Mouse (Mus musculus) heart, postnatal 0 days (tissue): ENCODE data around the gene Dennd6b. TPM values are rescaled to one million over a fixed set of nuclear protein-coding genes. Genes with fewer than 3 reads are reported as not detected.

Experiments used
- ATAC-seq: fragments of 200-750 bp; cut with Nextera tagmentation; 2 replicates; pipeline ENCODE4 v1.8.0; 2017; ENCODE audit warnings: low read depth, moderate number of reproducible peaks, moderate library complexity; ENCODE audit not compliant: insufficient read depth
- DNase-seq: peaks from one replicate; pipeline ENCODE4 v3.0.0-alpha.2; 2016; ENCODE audit warnings: low spot score
- H3K27ac ChIP-seq: fragments of 300-500 bp; sonication (generic); 2 replicates; pipeline ENCODE4 v1.5.1; 2014; ENCODE audit warnings: low read depth, mild to moderate bottlenecking
- H3K27me3 ChIP-seq: fragments of 300-500 bp; sonication (generic); 2 replicates; pipeline ENCODE4 v1.6.1; 2014; ENCODE audit warnings: low read length, mixed read lengths; ENCODE audit not compliant: control insufficient read depth, insufficient read depth
- H3K36me3 ChIP-seq: fragments of 300-500 bp; sonication (generic); replicated peaks from 2 replicates; pipeline ENCODE4 v1.6.1; 2014; ENCODE audit warnings: low read length, mixed read lengths; ENCODE audit not compliant: control insufficient read depth, insufficient read depth
- H3K4me1 ChIP-seq: fragments of 300-500 bp; sonication (generic); 2 replicates; pipeline ENCODE4 v1.6.1; 2014; ENCODE audit warnings: antibody characterized with exemption; ENCODE audit not compliant: control insufficient read depth, insufficient read depth
- H3K4me2 ChIP-seq: fragments of 300-500 bp; sonication (generic); 2 replicates; pipeline ENCODE4 v1.6.1; 2014; ENCODE audit warnings: low read depth, mild to moderate bottlenecking, low read length, moderate library complexity
- H3K4me3 ChIP-seq: fragments of 300-500 bp; sonication (generic); 2 replicates; pipeline ENCODE4 v1.5.1; 2014; ENCODE audit warnings: low read depth, low read length
- H3K9ac ChIP-seq: fragments of 300-500 bp; sonication (generic); replicated peaks from 2 replicates; pipeline ENCODE4 v1.6.1; 2014; ENCODE audit warnings: low read depth, low read length, mixed read lengths
- H3K9me3 ChIP-seq: fragments of 300-500 bp; sonication (generic); replicated peaks from 2 replicates; pipeline ENCODE4 v1.6.1; 2016; ENCODE audit warnings: low read length; ENCODE audit not compliant: control insufficient read depth
- CTCF ChIP-seq: IDR thresholded peaks from 2 replicates; pipeline ENCODE4 v1.5.1; 2016; ENCODE audit warnings: antibody characterized with exemption, control low read depth, low read depth
- EP300 ChIP-seq: IDR thresholded peaks from 2 replicates; pipeline ENCODE4 v1.6.1; 2016; ENCODE audit warnings: antibody characterized with exemption, low read depth
- WGBS: fragments of 180-500 bp; shearing (Covaris S2); extraction: QIAGEN DNeasy Blood & Tissue Kit; methylation state at CpG from one replicate; pipeline ENCODE4 v1.1.7; 2014; 5-methylcytosine and 5-hydroxymethylcytosine counted together
- polyA plus RNA-seq: library from polyadenylated mRNA; unstranded; fragments of >200 nt; fragmentation: Nextera tagmentation; extraction: Ambion mirVana; gene quantifications from 2 replicates; pipeline ENCODE4 v1.2.1, GENCODE M21; 2015
- total RNA-seq: library from RNA; depleted of rRNA; stranded (reverse); fragments of >200 nt; gene quantifications from 2 replicates; pipeline ENCODE4 v1.2.3, GENCODE M21; 2014; ENCODE audit warnings: low replicate concordance

Dennd6b gene
- total and polyA plus RNA-seq, 2 experiments from 2014 or later, result 14.5 to 15.2 TPM

- Histone ChIP-seq H3K4me3 (no peak overlapping the region), H3K36me3 (no peaks in the 10 kb centered on the region), H3K27ac (no peak overlapping the region), H3K27me3 (peaks cover 33% of the 10 kb centered on the region), H3K4me1 (peaks cover 10% of the 10 kb centered on the region), H3K4me2 (no peak overlapping the region), H3K9me3 (no peaks in the 10 kb centered on the region), H3K9ac (no peak overlapping the region)
- ATAC-seq, result no peak
- DNase-seq, result no peak
- WGBS, result 38% methylated on average over 4 of the region's 4 CpGs
- TF ChIP-seq CTCF (no peak), EP300 (no peak)
Measured at GRCm38 (mm10) chr15:89141905-89142304, 54.4 kb downstream of the Dennd6b start.

- TF ChIP-seq EP300, result no peak
- TF ChIP-seq CTCF, result no peak
- H3K4me2 ChIP-seq, result no peak overlapping the region
- no peak overlapping the region for H3K27ac ChIP-seq
- no peaks in the 10 kb centered on the region for H3K36me3 ChIP-seq
- no peak overlapping the region for H3K4me3 ChIP-seq
- DNase-seq (no peak), ATAC-seq (no peak)
- peaks cover 6% of the 10 kb centered on the region; the same call in 1 of the 2 replicates for H3K4me1 ChIP-seq
- WGBS, result 39% methylated on average over 5 of the region's 5 CpGs
- H3K27me3 ChIP-seq, result peaks cover 28% of the 10 kb centered on the region
- no peaks in the 10 kb centered on the region for H3K9me3 ChIP-seq
- no peak overlapping the region for H3K9ac ChIP-seq
Measured at GRCm38 (mm10) chr15:89141443-89141842, 54.9 kb downstream of the Dennd6b start.

- Histone ChIP-seq H3K4me3 (peak within 1 kb of the TSS; percentile 68), H3K27ac (0 out of 2 replicates have a peak within 1 kb of the TSS, but pooled peaks have one; percentile 23), H3K36me3 (no peaks in the 10 kb centered on the region), H3K4me2 (peak within 1 kb of the TSS; percentile 95), H3K9ac (peak within 1 kb of the TSS; percentile 47), H3K4me1 (peaks cover 6% of the 10 kb centered on the region; the same call in 1 of the 2 replicates), H3K27me3 (peaks cover 21% of the 10 kb centered on the region), H3K9me3 (no peaks in the 10 kb centered on the region)
- peak; percentile 63 for ATAC-seq
- 3% methylated on average over 21 of the region's 21 CpGs for WGBS
- TF ChIP-seq EP300, result no peak
- TF ChIP-seq CTCF, result no peak
- DNase-seq, result no peak
Measured at GRCm38 (mm10) chr15:89140659-89141252, 55.5 kb downstream of the Dennd6b start, which contains the start of gene Mapk12. Mapk12 (minus strand) TSS chr15:89140703.

GRCm38 (mm10) chr15:89140048-89140658, 56.1 kb downstream of the Dennd6b start:
- Histone ChIP-seq H3K27me3 (peaks cover 15% of the 10 kb centered on the region), H3K9me3 (no peaks in the 10 kb centered on the region), H3K4me3 (peak overlapping the region; percentile 68), H3K9ac (peak overlapping the region; percentile 47), H3K27ac (0 out of 2 replicates have a peak overlapping the region, but pooled peaks have one; percentile 23), H3K36me3 (no peaks in the 10 kb centered on the region), H3K4me2 (peak overlapping the region; percentile 95), H3K4me1 (peaks cover 6% of the 10 kb centered on the region; the same call in 1 of the 2 replicates)
- ATAC-seq (peak; percentile 25), DNase-seq (peak; percentile 56)
- under 1% methylated on average over 53 of the region's 53 CpGs for WGBS
- TF ChIP-seq EP300 (no peak), CTCF (no peak)

- WGBS, result 90% methylated on average over 6 of the region's 6 CpGs
- Histone ChIP-seq H3K9ac (no peak overlapping the region), H3K4me1 (peaks cover 6% of the 10 kb centered on the region; the same call in 1 of the 2 replicates), H3K36me3 (no peaks in the 10 kb centered on the region), H3K4me2 (no peak overlapping the region), H3K27ac (no peak overlapping the region), H3K9me3 (no peaks in the 10 kb centered on the region), H3K27me3 (peaks cover 9% of the 10 kb centered on the region; the same call in 1 of the 2 replicates), H3K4me3 (no peak overlapping the region)
- no peak for DNase-seq
- no peak for ATAC-seq
- TF ChIP-seq CTCF, result no peak
- no peak for TF ChIP-seq EP300
Measured at GRCm38 (mm10) chr15:89138531-89138930, 57.8 kb downstream of the Dennd6b start.
